Mouse (Mus musculus) G1E (cell line): ENCODE measurements around the gene Abcc3.

Experiments used
- CTCF ChIP-seq: IDR thresholded peaks from 2 replicates; pipeline ENCODE4 v1.5.1; 2012; ENCODE audit warnings: low read depth, low read length, inconsistent platforms, mixed read lengths
- TAL1 ChIP-seq: conservative IDR thresholded peaks from 2 replicates; pipeline ENCODE4 v1.6.1; 2012; ENCODE audit warnings: low read depth, low read length, inconsistent platforms, mixed read lengths

GRCm38 (mm10) chr11:94317014-94317413, 75.8 kb downstream of the Abcc3 start:
- TF ChIP-seq CTCF (no peak), TAL1 (no peak)
